Mouse (Mus musculus) CH12.LX (cell line): ENCODE measurements at regions not wholly inside any gene's neighbourhood (a gene's known extent, or its start where the extent isn't known, plus 50 kb on each side); places are given as distances from the start of the nearest gene placed in this dataset.
"Not testable (repeated sequence)": the region's sequence is repeated elsewhere in the genome, so short reads cannot be mapped to it uniquely, and the experiment has no call there.

Experiments
- DNase-seq: peaks from one replicate; pipeline ENCODE4 v3.0.0-alpha.2; 2013; ENCODE audit errors: extremely low read depth
- H3K27ac ChIP-seq: 2 replicates; pipeline ENCODE4 v1.5.1; 2012; ENCODE audit warnings: low read depth, mild to moderate bottlenecking, control low read depth, moderate library complexity; ENCODE audit not compliant: insufficient read depth
- H3K27me3 ChIP-seq: replicated peaks from 2 replicates; pipeline ENCODE3; 2012; ENCODE audit warnings: inconsistent platforms
- H3K36me3 ChIP-seq, 2 experiments: replicated peaks in 1 of 2; 2 replicates each; pipeline versions ENCODE3 to v1.6.1; 2012; ENCODE audit warnings: inconsistent platforms in 1 of 2, low read length in 1 of 2, mild to moderate bottlenecking in 1 of 2, mixed read lengths in 1 of 2, moderate library complexity in 1 of 2; ENCODE audit not compliant: control insufficient read depth in 1 of 2, insufficient read depth in 1 of 2
- H3K4me1 ChIP-seq, 2 experiments: 2 replicates each; pipeline ENCODE4 v1.6.1; 2012; ENCODE audit warnings: inconsistent platforms in 1 of 2, moderate library complexity in 1 of 2; ENCODE audit not compliant: insufficient read depth in 2 of 2, control insufficient read depth in 1 of 2
- H3K4me2 ChIP-seq: 2 replicates; pipeline ENCODE4 v1.6.1; 2012; ENCODE audit warnings: low read depth, mild to moderate bottlenecking, control low read depth; ENCODE audit not compliant: poor library complexity, insufficient read depth, severe bottlenecking
- H3K4me3 ChIP-seq, 3 experiments: fragments of 150-350 bp in 1 of 3; sonication (generic) in 1 of 3; replicated peaks in 1 of 3; 2 replicates each; pipeline versions ENCODE3 to v1.5.1; 2011 to 2012; ENCODE audit warnings: low read depth in 2 of 3, low read length in 2 of 3, mild to moderate bottlenecking in 2 of 3, moderate library complexity in 2 of 3, control low read depth in 1 of 3, improper control_type of control experiment in 1 of 3, inconsistent platforms in 1 of 3, mixed read lengths in 1 of 3; ENCODE audit not compliant: poor library complexity in 1 of 3
- H3K79me2 ChIP-seq: replicated peaks from 2 replicates; pipeline ENCODE4 v1.6.1; 2012; ENCODE audit warnings: mild to moderate bottlenecking, moderate library complexity; ENCODE audit not compliant: control insufficient read depth, poor library complexity, insufficient read depth, severe bottlenecking; ENCODE audit errors: extremely low read depth
- H3K9ac ChIP-seq: 2 replicates; pipeline ENCODE4 v1.6.1; 2012; ENCODE audit warnings: low read depth, mild to moderate bottlenecking, control low read depth, moderate library complexity; ENCODE audit not compliant: insufficient read depth
- H3K9me3 ChIP-seq: replicated peaks from 2 replicates; pipeline ENCODE3; 2012; ENCODE audit warnings: low read length, inconsistent platforms, mixed read lengths
- BHLHE40 ChIP-seq: IDR thresholded peaks from 2 replicates; pipeline ENCODE4 v1.6.1; 2011; ENCODE audit warnings: mild to moderate bottlenecking, low read depth, low read length, improper control_type of control experiment
- CHD2 ChIP-seq: IDR thresholded peaks from 2 replicates; pipeline ENCODE4 v1.6.1; 2011; ENCODE audit warnings: low read length, improper control_type of control experiment
- E2F4 ChIP-seq: IDR thresholded peaks from 2 replicates; pipeline ENCODE4 v1.6.1; 2011; ENCODE audit warnings: low read depth, low read length, improper control_type of control experiment; ENCODE audit not compliant: insufficient replicate concordance
- ELF1 ChIP-seq: IDR thresholded peaks from 2 replicates; pipeline ENCODE4 v1.6.1; 2014; ENCODE audit warnings: low read depth, mild to moderate bottlenecking, inconsistent platforms, low read length, improper control_type of control experiment
- JUN ChIP-seq: IDR thresholded peaks from 2 replicates; pipeline ENCODE4 v1.6.1; 2011; ENCODE audit warnings: low read depth, mild to moderate bottlenecking, low read length, improper control_type of control experiment, moderate library complexity; ENCODE audit not compliant: insufficient read depth
- MAFK ChIP-seq: IDR thresholded peaks from 2 replicates; pipeline ENCODE4 v1.6.1; 2011; ENCODE audit warnings: low read length, improper control_type of control experiment; ENCODE audit not compliant: insufficient replicate concordance
- MAX ChIP-seq: IDR thresholded peaks from 2 replicates; pipeline ENCODE4 v1.6.1; 2011; ENCODE audit warnings: low read length, improper control_type of control experiment
- MEF2A ChIP-seq: IDR thresholded peaks from 2 replicates; pipeline ENCODE4 v1.6.1; 2014; ENCODE audit warnings: low read depth, mild to moderate bottlenecking, inconsistent platforms, low read length, improper control_type of control experiment, borderline replicate concordance
- MXI1 ChIP-seq: IDR thresholded peaks from 2 replicates; pipeline ENCODE4 v1.6.1; 2011; ENCODE audit warnings: mild to moderate bottlenecking, low read depth, low read length, improper control_type of control experiment
- MYC ChIP-seq: IDR thresholded peaks from 2 replicates; pipeline ENCODE4 v1.6.1; 2011; ENCODE audit warnings: low read depth, mild to moderate bottlenecking, improper control_type of control experiment, low read length
- NRF1 ChIP-seq: IDR thresholded peaks from 2 replicates; pipeline ENCODE4 v1.6.1; 2014; ENCODE audit warnings: low read depth, mild to moderate bottlenecking, inconsistent platforms, low read length, improper control_type of control experiment, moderate library complexity
- PAX5 ChIP-seq: IDR thresholded peaks from 2 replicates; pipeline ENCODE4 v1.6.1; 2012; ENCODE audit warnings: low read length, inconsistent platforms, mixed read lengths
- POLR2A ChIP-seq: IDR thresholded peaks from 2 replicates; pipeline ENCODE4 v1.6.1; 2011; ENCODE audit warnings: low read depth, mild to moderate bottlenecking, improper control_type of control experiment, low read length
- POLR2AphosphoS2 ChIP-seq: IDR thresholded peaks from 2 replicates; pipeline ENCODE4 v1.6.1; 2011; ENCODE audit warnings: low read depth, low read length, improper control_type of control experiment
- RAD21 ChIP-seq: IDR thresholded peaks from 2 replicates; pipeline ENCODE4 v1.6.1; 2011; ENCODE audit warnings: low read depth, mild to moderate bottlenecking, low read length, improper control_type of control experiment, moderate library complexity
- RCOR1 ChIP-seq: conservative IDR thresholded peaks from 2 replicates; pipeline ENCODE4 v1.6.1; 2012; ENCODE audit warnings: low read depth, mild to moderate bottlenecking, inconsistent platforms, low read length, improper control_type of control experiment
- SMC3 ChIP-seq: IDR thresholded peaks from 2 replicates; pipeline ENCODE4 v1.6.1; 2011; ENCODE audit warnings: low read depth, low read length, improper control_type of control experiment
- TBP ChIP-seq: conservative IDR thresholded peaks from 2 replicates; pipeline ENCODE4 v1.6.1; 2011; ENCODE audit warnings: low read depth, low read length, improper control_type of control experiment
- UBTF ChIP-seq: IDR thresholded peaks from 2 replicates; pipeline ENCODE4 v1.6.1; 2012; ENCODE audit warnings: low read depth, mild to moderate bottlenecking, inconsistent platforms, low read length, improper control_type of control experiment, moderate library complexity
- USF1 ChIP-seq: IDR thresholded peaks from 2 replicates; pipeline ENCODE4 v1.6.1; 2014; ENCODE audit warnings: low read depth, mild to moderate bottlenecking, inconsistent platforms, low read length, improper control_type of control experiment
- USF2 ChIP-seq: conservative IDR thresholded peaks from 2 replicates; pipeline ENCODE4 v1.6.1; 2011; ENCODE audit warnings: low read depth, low read length, improper control_type of control experiment
- ZKSCAN1 ChIP-seq: IDR thresholded peaks from 2 replicates; pipeline ENCODE4 v1.6.1; 2012; ENCODE audit warnings: low read depth, inconsistent platforms, low read length, improper control_type of control experiment, borderline replicate concordance
- ZMIZ1 ChIP-seq: IDR thresholded peaks from 2 replicates; pipeline ENCODE4 v1.6.1; 2012; ENCODE audit warnings: low read depth, mild to moderate bottlenecking, inconsistent platforms, low read length, improper control_type of control experiment
- dilution Hi-C: fragments of 300-500 bp; cut with MboI; formaldehyde crosslinking; loops from 2 replicates; pipeline ENCODE4 v1.14.3; 2020; ENCODE audit warnings: low sequenced_read_pairs; ENCODE audit not compliant: extremely low pct_unique_long_range_greater_than_20kb, extremely low pct_ligation_motif_present
- in situ Hi-C: fragments of 300-500 bp; cut with MboI; formaldehyde crosslinking; loops from 3 replicates; pipeline ENCODE4 v1.14.3; 2019; ENCODE audit warnings: low sequenced_read_pairs, low pct_ligation_motif_present, low pct_unique_long_range_greater_than_20kb, mixed read lengths

GRCm38 (mm10) chr3:29024851-29025250, 57.0 kb upstream of the Egfem1 start:
- H3K4me1 ChIP-seq, H3K4me2 ChIP-seq, DNase-seq, H3K27me3 ChIP-seq, H3K36me3 ChIP-seq, dilution Hi-C loops, H3K79me2 ChIP-seq, in situ Hi-C loops, H3K4me3 ChIP-seq, H3K27ac ChIP-seq, H3K9ac ChIP-seq: not testable (repeated sequence)
- H3K9me3 ChIP-seq = peaks cover 34% of the 10 kb centered on the region

DNA sequence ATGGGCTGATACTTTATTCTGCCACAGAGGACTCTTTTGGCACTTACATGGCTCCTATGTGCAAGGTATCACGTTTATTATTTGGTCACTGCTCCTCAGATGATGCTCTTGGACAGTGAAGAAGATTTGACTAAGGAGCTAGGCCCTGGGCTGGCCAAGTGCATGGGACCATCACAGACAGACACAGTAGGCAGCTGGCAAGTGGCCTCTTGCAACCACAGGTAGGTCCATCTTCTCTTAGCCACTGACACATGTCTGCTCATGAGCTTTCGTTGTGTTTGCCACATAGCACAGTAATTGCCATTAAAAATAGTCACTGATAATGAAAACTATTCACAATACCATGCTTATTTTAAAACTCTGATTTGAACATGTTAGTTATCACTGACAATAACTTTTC, 54.1 kb upstream of the Egfem1 start:
- H3K4me2 ChIP-seq = no peak overlapping the region
- TF ChIP-seq MAFK (no peak), USF2 (no peak), ZMIZ1 (no peak), MAX (no peak), BHLHE40 (no peak)
- TF ChIP-seq, all 38 proteins: peak for 0
- Histone ChIP-seq H3K27ac (no peak overlapping the region), H3K4me1 (no peaks in the 10 kb centered on the region), H3K79me2 (no peaks in the 10 kb centered on the region), H3K9ac (no peak overlapping the region), H3K9me3 (peaks cover 49% of the 10 kb centered on the region), H3K4me3 (no peak overlapping the region), H3K36me3 (no peaks in the 10 kb centered on the region), H3K27me3 (no peaks in the 10 kb centered on the region)
- dilution Hi-C loops (no loop called here), in situ Hi-C loops (no loop called here)
- no peak for DNase-seq

GRCm38 (mm10) chr3:29030791-29031190, 51.0 kb upstream of the Egfem1 start:
- Histone ChIP-seq H3K79me2 (no peaks in the 10 kb centered on the region), H3K4me3 (no peak overlapping the region), H3K27ac (no peak overlapping the region), H3K4me2 (no peak overlapping the region), H3K9ac (no peak overlapping the region), H3K4me1 (no peaks in the 10 kb centered on the region), H3K27me3 (no peaks in the 10 kb centered on the region), H3K9me3 (peaks cover 53% of the 10 kb centered on the region), H3K36me3 (no peaks in the 10 kb centered on the region)
- dilution Hi-C loops = no loop called here
- in situ Hi-C loops = no loop called here
- DNase-seq = no peak
- TF ChIP-seq RAD21 (no peak), POLR2AphosphoS2 (no peak), RCOR1 (no peak), POLR2A (no peak), SMC3 (no peak), MYC (no peak), PAX5 (no peak), MEF2A (no peak), ZKSCAN1 (no peak), NRF1 (no peak), TBP (no peak), JUN (no peak), E2F4 (no peak), MXI1 (no peak), USF2 (no peak), USF1 (no peak), UBTF (no peak), ELF1 (no peak), CHD2 (no peak)
